Mouse (Mus musculus): ENCODE results near the gene Baiap2. TPM values are rescaled to one million over a fixed set of nuclear protein-coding genes. Genes with fewer than 3 reads are reported as not detected.

Gene Baiap2
- total RNA-seq, 2 experiments from 2014 or later: 4.1 to 6.3 TPM

GRCm38 (mm10) chr11:120045341-120045740 is 102.8 kb downstream of the Baiap2 start:
- no peak for DNase-seq

GRCm38 (mm10) chr11:120045839-120046552 is 103.4 kb downstream of the Baiap2 start:
- DNase-seq: peak; percentile 43

- peak; percentile 42 for DNase-seq
These were observed 104.1 kb downstream of the Baiap2 start, which contains the start of gene Aatk for GRCm38 (mm10) chr11:120046553-120047191. Aatk (minus strand) TSS chr11:120047167.

- no peak for DNase-seq
These were observed 105.1 kb downstream of the Baiap2 start for GRCm38 (mm10) chr11:120047531-120048251.

- DNase-seq: no peak
These were observed 105.6 kb downstream of the Baiap2 start for GRCm38 (mm10) chr11:120048252-120048556.

GRCm38 (mm10) chr11:120049067-120049466 is 106.5 kb downstream of the Baiap2 start:
- no peak for DNase-seq

- DNase-seq: no peak
These were observed 108.7 kb downstream of the Baiap2 start for GRCm38 (mm10) chr11:120051124-120051811.

- DNase-seq: no peak
These were observed 109.7 kb downstream of the Baiap2 start for GRCm38 (mm10) chr11:120052274-120052673.

GRCm38 (mm10) chr11:120053846-120054245 is 111.3 kb downstream of the Baiap2 start:
- no peak for DNase-seq

- no peak for DNase-seq
These were observed 113.6 kb downstream of the Baiap2 start for GRCm38 (mm10) chr11:120055953-120056732.

Small RNA genes within 50 kb of the gene (microRNA-seq; reads per million reads assigned to microRNA genes)
- 0 reads per million in 2 experiments for gene Mir3065
- 0 reads per million in 2 experiments for gene Mir338

Other genes with a start within 250 kb of the Baiap2 start
- 10 to 100 TPM; 30.8 to 33.5 TPM for gene Chmp6, start 29.3 kb upstream of the Baiap2 start, total RNA-seq (2021)
- 10 to 100 TPM; 18.5 to 20.5 TPM for gene Aatk, start 104.4 kb downstream of the Baiap2 start, total RNA-seq (2021)
- gene Cep131, start 144.1 kb downstream of the Baiap2 start, total RNA-seq (2021): 10 to 100 TPM in 1 of 2 experiments, 1 to 10 TPM in 1; 9.9 to 11.4 TPM
- 1 to 10 TPM; 5.2 to 6.3 TPM for gene Tepsin, start 156.0 kb downstream of the Baiap2 start, total RNA-seq (2021)
- 10 to 100 TPM; 40.9 to 44.2 TPM for gene Ndufaf8, start 156.2 kb downstream of the Baiap2 start, total RNA-seq (2021)
- gene Slc38a10, start 208.6 kb downstream of the Baiap2 start, total RNA-seq (2021): 10 to 100 TPM; 66.0 to 82.7 TPM

All from gastrocnemius, postnatal 10 days (tissue).